In the genomic region with DNA sequence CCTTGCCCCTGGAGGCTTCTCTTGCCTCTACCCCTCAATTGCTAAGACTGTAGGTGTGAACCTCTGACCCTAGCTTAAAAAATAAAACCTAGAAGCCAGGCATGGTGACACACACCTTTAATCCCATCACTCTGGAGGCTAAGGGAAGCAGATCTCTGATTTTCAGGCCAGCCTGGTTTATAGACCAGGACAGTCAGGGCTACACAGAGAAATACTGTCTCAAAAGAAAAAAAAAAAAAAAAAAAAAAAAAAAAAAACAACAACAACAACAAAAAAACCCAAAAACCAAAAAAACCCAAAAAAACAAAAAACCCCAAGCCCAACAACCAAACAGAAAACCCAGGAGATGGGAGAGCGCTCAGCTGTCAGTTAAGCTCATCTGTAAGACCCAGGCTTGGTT, we compare ENCODE assay signal across 24 mouse cellular contexts. TPM values are rescaled to one million over a fixed set of nuclear protein-coding genes. Genes with fewer than 3 reads are reported as not detected.
DNase-seq lines count a peak whose midpoint lies in the region; ATAC-seq and TF ChIP-seq lines count a peak whose summit lies in the region.
"Had no signal": no experiment of that assay in that cellular context is flagged by ENCODE, and none has a peak within 500 bp of the region (broad histone marks: within the 10 kb centered on the region; RNA-seq: fewer than 3 reads in every experiment).

No protein-coding gene starts in this region.

- no peaks in the 10 kb centered on the region for H3K27me3 ChIP-seq in kidney, embryonic 15.5 days
- H3K27me3 ChIP-seq in liver, embryonic 12.5 days (replicated peaks) = no peaks in the 10 kb centered on the region
- H3K27me3 ChIP-seq in liver, embryonic 11.5 days (replicated peaks; ENCODE audit: control insufficient read depth, insufficient read depth, low read length) = no peaks in the 10 kb centered on the region
- no peaks in the 10 kb centered on the region for H3K27me3 ChIP-seq in ES-Bruce4 (ENCODE audit: control insufficient read depth, insufficient read depth, low read length, poor library complexity, severe bottlenecking)
- H3K27me3 ChIP-seq in embryonic facial prominence, embryonic 10.5 days (replicated peaks; ENCODE audit: low read depth, poor library complexity, severe bottlenecking) = no peaks in the 10 kb centered on the region
- no peaks in the 10 kb centered on the region for H3K27me3 ChIP-seq in forebrain, embryonic 15.5 days
- H3K27me3 ChIP-seq: embryonic facial prominence, embryonic 12.5 days; forebrain, embryonic 13.5 days; Patski had no signal

- no peak for TF ChIP-seq CTCF in ES-Bruce4 (IDR thresholded peaks at IDR 0.05; ENCODE audit: low read depth, low read length)

- no peak overlapping the region for H3K4me2 ChIP-seq in kidney, embryonic 15.5 days
- no peak overlapping the region for H3K4me2 ChIP-seq in liver, embryonic 12.5 days
- no peak overlapping the region for H3K4me2 ChIP-seq in liver, embryonic 11.5 days
- no peak overlapping the region for H3K4me2 ChIP-seq in forebrain, embryonic 15.5 days (replicated peaks)
- H3K4me2 ChIP-seq: embryonic facial prominence, embryonic 12.5 days; forebrain, embryonic 13.5 days had no signal

- no peak for TF ChIP-seq EP300 in ES-Bruce4 (IDR thresholded peaks at IDR 0.05; ENCODE audit: insufficient read depth, low read depth, low read length)

- peaks cover 54% of the 10 kb centered on the region for H3K36me3 ChIP-seq in kidney, embryonic 15.5 days
- peaks cover 60% of the 10 kb centered on the region for H3K36me3 ChIP-seq in liver, embryonic 12.5 days
- peaks cover 20% of the 10 kb centered on the region for H3K36me3 ChIP-seq in liver, embryonic 11.5 days (ENCODE audit: control insufficient read depth, insufficient read depth, low read length)
- peaks cover 12% of the 10 kb centered on the region for H3K36me3 ChIP-seq in ES-Bruce4 (ENCODE audit: control insufficient read depth, insufficient read depth, low read length, poor library complexity, severe bottlenecking)
- peaks cover 59% of the 10 kb centered on the region for H3K36me3 ChIP-seq in embryonic facial prominence, embryonic 10.5 days (replicated peaks)
- peaks cover 55% of the 10 kb centered on the region for H3K36me3 ChIP-seq in forebrain, embryonic 15.5 days

- no peak overlapping the region for H3K9ac ChIP-seq in kidney, embryonic 15.5 days
- H3K9ac ChIP-seq in liver, embryonic 12.5 days = no peak overlapping the region
- H3K9ac ChIP-seq in liver, embryonic 11.5 days (ENCODE audit: low read depth, low read length) = no peak overlapping the region
- 0 out of 2 replicates have a peak overlapping the region, but pooled peaks have one; percentile 37 for H3K9ac ChIP-seq in ES-Bruce4 (ENCODE audit: low read depth, poor library complexity, severe bottlenecking)
- no peak overlapping the region for H3K9ac ChIP-seq in forebrain, embryonic 15.5 days (replicated peaks)
- H3K9ac ChIP-seq: embryonic facial prominence, embryonic 12.5 days; forebrain, embryonic 13.5 days had no signal

- no peaks in the 10 kb centered on the region for H3K9me3 ChIP-seq in kidney, embryonic 15.5 days (replicated peaks)
- H3K9me3 ChIP-seq in liver, embryonic 12.5 days (replicated peaks) = no peaks in the 10 kb centered on the region
- no peaks in the 10 kb centered on the region for H3K9me3 ChIP-seq in liver, embryonic 11.5 days (ENCODE audit: control insufficient read depth, low read length)
- H3K9me3 ChIP-seq in ES-Bruce4 (replicated peaks; ENCODE audit: control insufficient read depth, insufficient read depth, low read length, poor library complexity, severe bottlenecking) = no peaks in the 10 kb centered on the region
- no peaks in the 10 kb centered on the region for H3K9me3 ChIP-seq in embryonic facial prominence, embryonic 10.5 days
- H3K9me3 ChIP-seq in forebrain, embryonic 15.5 days = no peaks in the 10 kb centered on the region
- H3K9me3 ChIP-seq: embryonic facial prominence, embryonic 12.5 days; forebrain, embryonic 13.5 days; G1E had no signal

- ATAC-seq in kidney, embryonic 15.5 days (replicated peaks; ENCODE audit: low FRiP score) = no peak
- no peak for ATAC-seq in liver, embryonic 12.5 days
- ATAC-seq in liver, embryonic 11.5 days (replicated peaks; ENCODE audit: low FRiP score) = no peak
- ATAC-seq in forebrain, embryonic 15.5 days (replicated peaks) = no peak
- ATAC-seq: activated CD4-positive, CD25-positive, alpha-beta regulatory T cell, adult 4 months; forebrain, embryonic 13.5 days; forebrain, embryonic 16.5 days; Patski had no signal

- no peak for TF ChIP-seq POLR2A in ES-Bruce4 (IDR thresholded peaks at IDR 0.05; ENCODE audit: insufficient read depth, low read length)

- no peak for DNase-seq in kidney, adult 11 months
- no peak for DNase-seq in liver, embryonic 11.5 days (ENCODE audit: low spot score)
- no peak for DNase-seq in embryonic facial prominence, embryonic 10.5 days (ENCODE audit: low spot score)
- no peak for DNase-seq in lung, adult 18-20 months
- DNase-seq: adrenal gland, adult 8-10 months; adrenal gland, postnatal 14 days; adrenal gland, postnatal 36 days; cerebellum, adult 11 months; cerebellum, adult 18-20 months; cerebellum, adult 8-10 months; cerebellum, adult 9-11 months; cerebellum, postnatal 14 days; cerebellum, postnatal 36 days; embryo, embryonic 11 days had no signal

- peak overlapping the region; percentile 87 for H3K27ac ChIP-seq in kidney, embryonic 15.5 days
- H3K27ac ChIP-seq in liver, embryonic 12.5 days = 0 out of 2 replicates have a peak overlapping the region, but pooled peaks have one; percentile 5
- H3K27ac ChIP-seq in liver, embryonic 11.5 days (ENCODE audit: low read depth, low read length) = no peak overlapping the region
- H3K27ac ChIP-seq in ES-Bruce4 (ENCODE audit: insufficient read depth, low read length) = peak overlapping the region; percentile 92
- 0 out of 2 replicates have a peak overlapping the region, but pooled peaks have one; percentile 37 for H3K27ac ChIP-seq in embryonic facial prominence, embryonic 10.5 days (replicated peaks)
- no peak overlapping the region for H3K27ac ChIP-seq in forebrain, embryonic 15.5 days (replicated peaks)
- H3K27ac ChIP-seq: embryonic facial prominence, embryonic 12.5 days; forebrain, embryonic 13.5 days had no signal

- no peaks in the 10 kb centered on the region for H3K4me1 ChIP-seq in kidney, embryonic 15.5 days
- H3K4me1 ChIP-seq in liver, embryonic 12.5 days = peaks cover 9% of the 10 kb centered on the region
- no peaks in the 10 kb centered on the region for H3K4me1 ChIP-seq in liver, embryonic 11.5 days (replicated peaks; ENCODE audit: control insufficient read depth, insufficient read depth, low read length)
- H3K4me1 ChIP-seq in ES-Bruce4 (ENCODE audit: control insufficient read depth, insufficient read depth, low read length) = no peaks in the 10 kb centered on the region
- no peaks in the 10 kb centered on the region for H3K4me1 ChIP-seq in embryonic facial prominence, embryonic 10.5 days
- H3K4me1 ChIP-seq in forebrain, embryonic 15.5 days = no peaks in the 10 kb centered on the region
- H3K4me1 ChIP-seq: embryonic facial prominence, embryonic 12.5 days; forebrain, embryonic 13.5 days had no signal

- H3K4me3 ChIP-seq in kidney, embryonic 15.5 days (replicated peaks) = no peak overlapping the region
- H3K4me3 ChIP-seq in liver, embryonic 12.5 days = no peak overlapping the region
- no peak overlapping the region for H3K4me3 ChIP-seq in liver, embryonic 11.5 days (ENCODE audit: low read depth, low read length)
- H3K4me3 ChIP-seq in ES-Bruce4 (ENCODE audit: low read depth, low read length) = no peak overlapping the region
- H3K4me3 ChIP-seq in embryonic facial prominence, embryonic 10.5 days = no peak overlapping the region
- H3K4me3 ChIP-seq in forebrain, embryonic 15.5 days = no peak overlapping the region
- H3K4me3 ChIP-seq: embryonic facial prominence, embryonic 12.5 days; forebrain, embryonic 13.5 days had no signal

- WGBS in kidney, embryonic 15.5 days = 95% methylated on average over 1 of the region's 1 CpGs
- 97% methylated on average over 1 of the region's 1 CpGs for WGBS in liver, embryonic 12.5 days (ENCODE audit: insufficient replicate concordance)
- 100% methylated on average over 1 of the region's 1 CpGs for WGBS in liver, embryonic 11.5 days
- WGBS in embryonic facial prominence, embryonic 10.5 days = 97% methylated on average over 1 of the region's 1 CpGs
- 93% methylated on average over 1 of the region's 1 CpGs for WGBS in forebrain, embryonic 15.5 days

RNA-seq across cellular contexts. Expression of gene Tada3, which starts 10.1 kb away (rescaled TPM):
- polyA plus RNA-seq in kidney, embryonic 15.5 days (2015; fragmentation: Nextera tagmentation; extraction: Ambion mirVana) = 56.7 and 62.1 TPM in 2 replicates
- 29.2 and 33.3 TPM in 2 replicates for polyA plus RNA-seq in liver, embryonic 12.5 days (2016; fragmentation: Nextera tagmentation; extraction: Ambion mirVana)
- polyA plus RNA-seq in liver, embryonic 11.5 days (2014; fragmentation: Nextera tagmentation; extraction: Ambion mirVana) = 43.8 and 49.7 TPM in 2 replicates
- polyA plus RNA-seq in ES-Bruce4 (2011; ENCODE audit: insufficient read depth, insufficient read length, low read depth, missing spikeins) = 41.0 and 41.4 TPM in 2 replicates
- polyA plus RNA-seq in embryonic facial prominence, embryonic 10.5 days (2016; fragmentation: Nextera tagmentation; extraction: Ambion mirVana) = 48.1 and 48.4 TPM in 2 replicates
- polyA plus RNA-seq in forebrain, embryonic 15.5 days (2015; fragmentation: Nextera tagmentation; extraction: Ambion mirVana) = 79.4 and 82.2 TPM in 2 replicates

RNA-seq across cellular contexts. Expression of gene Arpc4, which starts 10.3 kb away (rescaled TPM):
- 403 and 405 TPM in 2 replicates for polyA plus RNA-seq in kidney, embryonic 15.5 days (2015; fragmentation: Nextera tagmentation; extraction: Ambion mirVana)
- polyA plus RNA-seq in liver, embryonic 12.5 days (2016; fragmentation: Nextera tagmentation; extraction: Ambion mirVana) = 275 and 294 TPM in 2 replicates
- 239 and 241 TPM in 2 replicates for polyA plus RNA-seq in liver, embryonic 11.5 days (2014; fragmentation: Nextera tagmentation; extraction: Ambion mirVana)
- 120 and 130 TPM in 2 replicates for polyA plus RNA-seq in ES-Bruce4 (2011; ENCODE audit: insufficient read depth, insufficient read length, low read depth, missing spikeins)
- polyA plus RNA-seq in embryonic facial prominence, embryonic 10.5 days (2016; fragmentation: Nextera tagmentation; extraction: Ambion mirVana) = 377 and 387 TPM in 2 replicates
- polyA plus RNA-seq in forebrain, embryonic 15.5 days (2015; fragmentation: Nextera tagmentation; extraction: Ambion mirVana) = 390 and 428 TPM in 2 replicates

RNA-seq across cellular contexts. Expression of gene Ttll3, which starts 21.5 kb away (rescaled TPM):
- polyA plus RNA-seq in kidney, embryonic 15.5 days (2015; fragmentation: Nextera tagmentation; extraction: Ambion mirVana) = 3.5 and 3.6 TPM in 2 replicates
- polyA plus RNA-seq in liver, embryonic 12.5 days (2016; fragmentation: Nextera tagmentation; extraction: Ambion mirVana) = 1.1 and 1.3 TPM in 2 replicates
- polyA plus RNA-seq in liver, embryonic 11.5 days (2014; fragmentation: Nextera tagmentation; extraction: Ambion mirVana) = 1.6 and 2.4 TPM in 2 replicates
- polyA plus RNA-seq in ES-Bruce4 (2011; ENCODE audit: insufficient read depth, insufficient read length, low read depth, missing spikeins) = 2.9 and 3.8 TPM in 2 replicates
- 2.8 and 3.7 TPM in 2 replicates for polyA plus RNA-seq in embryonic facial prominence, embryonic 10.5 days (2016; fragmentation: Nextera tagmentation; extraction: Ambion mirVana)
- 7.6 and 8.1 TPM in 2 replicates for polyA plus RNA-seq in forebrain, embryonic 15.5 days (2015; fragmentation: Nextera tagmentation; extraction: Ambion mirVana)

RNA-seq across cellular contexts. Expression of gene Camk1, which starts 23.8 kb away (rescaled TPM):
- polyA plus RNA-seq in kidney, embryonic 15.5 days (2015; fragmentation: Nextera tagmentation; extraction: Ambion mirVana) = 103 and 111 TPM in 2 replicates
- polyA plus RNA-seq in liver, embryonic 12.5 days (2016; fragmentation: Nextera tagmentation; extraction: Ambion mirVana) = 31.5 TPM in 2 replicates
- 48.5 and 49.1 TPM in 2 replicates for polyA plus RNA-seq in liver, embryonic 11.5 days (2014; fragmentation: Nextera tagmentation; extraction: Ambion mirVana)
- 7.6 and 7.7 TPM in 2 replicates for polyA plus RNA-seq in ES-Bruce4 (2011; ENCODE audit: insufficient read depth, insufficient read length, low read depth, missing spikeins)
- polyA plus RNA-seq in embryonic facial prominence, embryonic 10.5 days (2016; fragmentation: Nextera tagmentation; extraction: Ambion mirVana) = 47.0 and 48.9 TPM in 2 replicates
- polyA plus RNA-seq in forebrain, embryonic 15.5 days (2015; fragmentation: Nextera tagmentation; extraction: Ambion mirVana) = 79.0 and 88.0 TPM in 2 replicates

RNA-seq across cellular contexts. Expression of gene Ogg1, which starts 40.8 kb away (rescaled TPM):
- 13.8 and 18.7 TPM in 2 replicates for polyA plus RNA-seq in kidney, embryonic 15.5 days (2015; fragmentation: Nextera tagmentation; extraction: Ambion mirVana)
- 8.7 and 9.1 TPM in 2 replicates for polyA plus RNA-seq in liver, embryonic 12.5 days (2016; fragmentation: Nextera tagmentation; extraction: Ambion mirVana)
- polyA plus RNA-seq in liver, embryonic 11.5 days (2014; fragmentation: Nextera tagmentation; extraction: Ambion mirVana) = 12.7 and 15.1 TPM in 2 replicates
- 24.2 and 26.8 TPM in 2 replicates for polyA plus RNA-seq in ES-Bruce4 (2011; ENCODE audit: insufficient read depth, insufficient read length, low read depth, missing spikeins)
- polyA plus RNA-seq in embryonic facial prominence, embryonic 10.5 days (2016; fragmentation: Nextera tagmentation; extraction: Ambion mirVana) = 17.8 and 20.0 TPM in 2 replicates
- polyA plus RNA-seq in forebrain, embryonic 15.5 days (2015; fragmentation: Nextera tagmentation; extraction: Ambion mirVana) = 11.6 and 11.8 TPM in 2 replicates

Comparison
In these comparisons a context has a peak if more than half of its experiments do, and no peak if none do; other contexts are left out.
1. H3K27ac ChIP-seq: peak in kidney, embryonic 15.5 days (single experiment), liver, embryonic 12.5 days (single experiment), ES-Bruce4 (single experiment) and embryonic facial prominence, embryonic 10.5 days (single experiment); none in liver, embryonic 11.5 days (single experiment) and forebrain, embryonic 15.5 days (single experiment).